Comparison of ENCODE assay signal across 37 mouse cellular contexts in genomic region chr6:116458728-116459127, GRCm38 (mm10). TPM values are rescaled to one million over a fixed set of nuclear protein-coding genes. Genes with fewer than 3 reads are reported as not detected.
A peak's percentile ranks its signal among the peaks of the same experiment; 100 is the strongest.
DNase-seq lines count a peak whose midpoint lies in the region; ATAC-seq and TF ChIP-seq lines count a peak whose summit lies in the region.
"Had no signal": no experiment of that assay in that cellular context is flagged by ENCODE, and none has a peak within 500 bp of the region (broad histone marks: within the 10 kb centered on the region; RNA-seq: fewer than 3 reads in every experiment).

No protein-coding gene starts in this region.

- no peak for DNase-seq in liver, postnatal 0 days
- DNase-seq in G1E (ENCODE audit: low spot score): no peak
- no peak for DNase-seq in layer of hippocampus, postnatal 36 days
- DNase-seq in heart, postnatal 14 days: no peak
- DNase-seq: adrenal gland, postnatal 10 days; cerebellum, adult 2 months; cerebellum, postnatal 25 days; gastrocnemius, postnatal 25 days; heart, adult 2 months; kidney, adult 8-10 months; kidney, postnatal 10 days; layer of hippocampus, adult 9-11 months; left cerebral cortex, postnatal 4 days; thymus, postnatal 4 days had no signal

- TF ChIP-seq EP300 in liver, postnatal 0 days (IDR thresholded peaks at IDR 0.05; ENCODE audit: low read depth): no peak

- H3K9ac ChIP-seq in liver, postnatal 0 days (replicated peaks): no peak overlapping the region
- no peak overlapping the region for H3K9ac ChIP-seq in liver, embryonic 12.5 days
- no peak overlapping the region for H3K9ac ChIP-seq in kidney, embryonic 16.5 days (replicated peaks; ENCODE audit: low read length)
- H3K9ac ChIP-seq: forebrain, embryonic 13.5 days; heart, embryonic 12.5 days; liver, embryonic 15.5 days; midbrain, embryonic 13.5 days; neural tube, embryonic 13.5 days had no signal

- TF ChIP-seq CTCF in liver, postnatal 0 days (IDR thresholded peaks at IDR 0.05; ENCODE audit: low read depth): no peak
- TF ChIP-seq CTCF in G1E (IDR thresholded peaks at IDR 0.05; ENCODE audit: low read depth, low read length): no peak

- WGBS in liver, postnatal 0 days (ENCODE audit: insufficient replicate concordance): 36% methylated on average over 4 of the region's 4 CpGs
- 23% methylated on average over 4 of the region's 4 CpGs for WGBS in liver, embryonic 12.5 days (ENCODE audit: insufficient replicate concordance)
- 84% methylated on average over 4 of the region's 4 CpGs for WGBS in kidney, embryonic 16.5 days

- H3K4me2 ChIP-seq in liver, postnatal 0 days (ENCODE audit: low read depth, low read length): peak overlapping the region; percentile 30; the same call in 1 of the 2 replicates
- H3K4me2 ChIP-seq in liver, embryonic 12.5 days: no peak overlapping the region
- no peak overlapping the region for H3K4me2 ChIP-seq in kidney, embryonic 16.5 days (replicated peaks; ENCODE audit: low read depth, low read length)
- H3K4me2 ChIP-seq: forebrain, embryonic 13.5 days; heart, embryonic 12.5 days; midbrain, embryonic 13.5 days; neural tube, embryonic 13.5 days had no signal

- ATAC-seq in liver, postnatal 0 days: no peak
- ATAC-seq in liver, embryonic 12.5 days: no peak
- ATAC-seq in G1E (ENCODE audit: extremely low read depth, insufficient number of reproducible peaks, low FRiP score, poor library complexity, severe bottlenecking): peak; percentile 9
- ATAC-seq in common myeloid progenitor, adult 5-6 weeks (replicated peaks; ENCODE audit: low read depth, poor library complexity, severe bottlenecking): peak; percentile 24
- no peak for ATAC-seq in kidney, embryonic 16.5 days (ENCODE audit: low FRiP score, low TSS enrichment)
- ATAC-seq: CD4-positive, CD25-positive, alpha-beta regulatory T cell, adult 4 months; forebrain, embryonic 13.5 days; hindbrain, postnatal 0 days; intestine, embryonic 16.5 days; midbrain, embryonic 13.5 days; Patski had no signal

- intact Hi-C loops in heart, postnatal 14 days (cut with DNase I): no loop called here

- peak overlapping the region; percentile 53 for H3K27ac ChIP-seq in liver, postnatal 0 days (ENCODE audit: low read depth)
- H3K27ac ChIP-seq in liver, embryonic 12.5 days: no peak overlapping the region
- H3K27ac ChIP-seq in kidney, embryonic 16.5 days (ENCODE audit: low read length): no peak overlapping the region
- H3K27ac ChIP-seq: forebrain, embryonic 13.5 days; heart, adult 2 months; hindbrain, postnatal 0 days; midbrain, embryonic 13.5 days; neural tube, embryonic 13.5 days had no signal

- H3K4me3 ChIP-seq in liver, postnatal 0 days (ENCODE audit: low read depth, low read length): no peak overlapping the region
- no peak overlapping the region for H3K4me3 ChIP-seq in liver, embryonic 12.5 days
- H3K4me3 ChIP-seq in G1E (ENCODE audit: low read depth, low read length): no peak overlapping the region; the same call in 1 of the 2 replicates
- peak overlapping the region; percentile 97 for H3K4me3 ChIP-seq in megakaryocyte, embryonic 14.5 days (replicated peaks)
- no peak overlapping the region for H3K4me3 ChIP-seq in kidney, embryonic 16.5 days (ENCODE audit: low read length)
- H3K4me3 ChIP-seq: forebrain, embryonic 13.5 days; heart, adult 2 months; heart, embryonic 12.5 days; liver, embryonic 15.5 days; midbrain, embryonic 13.5 days; neural tube, embryonic 13.5 days had no signal

- no peaks in the 10 kb centered on the region for H3K36me3 ChIP-seq in liver, postnatal 0 days (replicated peaks; ENCODE audit: insufficient read depth, low read length)
- no peaks in the 10 kb centered on the region for H3K36me3 ChIP-seq in liver, embryonic 12.5 days
- H3K36me3 ChIP-seq in G1E (replicated peaks): peaks cover 7% of the 10 kb centered on the region
- peaks cover 11% of the 10 kb centered on the region for H3K36me3 ChIP-seq in megakaryocyte, embryonic 14.5 days (replicated peaks; ENCODE audit: low read length)
- H3K36me3 ChIP-seq in kidney, embryonic 16.5 days (ENCODE audit: insufficient read depth, low read length): no peaks in the 10 kb centered on the region
- H3K36me3 ChIP-seq: heart, embryonic 12.5 days; liver, embryonic 15.5 days; midbrain, embryonic 13.5 days; neural tube, embryonic 13.5 days had no signal

- peaks cover 6% of the 10 kb centered on the region; the same call in 1 of the 2 replicates for H3K4me1 ChIP-seq in liver, postnatal 0 days (ENCODE audit: insufficient read depth)
- H3K4me1 ChIP-seq in liver, embryonic 12.5 days: peaks cover 51% of the 10 kb centered on the region
- H3K4me1 ChIP-seq in G1E (ENCODE audit: insufficient read depth, low read depth, low read length): peaks cover 55% of the 10 kb centered on the region
- peaks cover 99% of the 10 kb centered on the region for H3K4me1 ChIP-seq in megakaryocyte, embryonic 14.5 days
- no peaks in the 10 kb centered on the region for H3K4me1 ChIP-seq in kidney, embryonic 16.5 days (ENCODE audit: insufficient read depth, low read length)

- H3K9me3 ChIP-seq in liver, postnatal 0 days (ENCODE audit: low read length): no peaks in the 10 kb centered on the region
- H3K9me3 ChIP-seq in liver, embryonic 12.5 days (replicated peaks): no peaks in the 10 kb centered on the region
- H3K9me3 ChIP-seq in G1E (replicated peaks): no peaks in the 10 kb centered on the region
- H3K9me3 ChIP-seq in megakaryocyte, embryonic 14.5 days: no peaks in the 10 kb centered on the region
- no peaks in the 10 kb centered on the region for H3K9me3 ChIP-seq in kidney, embryonic 16.5 days (ENCODE audit: low read length)
- H3K9me3 ChIP-seq: forebrain, embryonic 13.5 days; heart, embryonic 12.5 days; liver, embryonic 15.5 days; midbrain, embryonic 13.5 days; neural tube, embryonic 13.5 days had no signal

- peaks cover 20% of the 10 kb centered on the region for H3K27me3 ChIP-seq in liver, postnatal 0 days (ENCODE audit: insufficient read depth, low read length)
- peaks cover 23% of the 10 kb centered on the region for H3K27me3 ChIP-seq in liver, embryonic 12.5 days (replicated peaks)
- peaks cover 4% of the 10 kb centered on the region; the same call in 1 of the 2 replicates for H3K27me3 ChIP-seq in G1E (ENCODE audit: insufficient read depth, low read length)
- H3K27me3 ChIP-seq in megakaryocyte, embryonic 14.5 days (replicated peaks): no peaks in the 10 kb centered on the region
- H3K27me3 ChIP-seq in kidney, embryonic 16.5 days (ENCODE audit: insufficient read depth, low read length): peaks cover 39% of the 10 kb centered on the region

RNA-seq across cellular contexts. Expression of gene Alox5, which starts 2.2 kb away (rescaled TPM):
- polyA plus RNA-seq in liver, postnatal 0 days (2015; fragmentation: Nextera tagmentation; extraction: Ambion mirVana): 5.0 and 6.6 TPM in 2 replicates
- 3.9 and 4.0 TPM in 2 replicates for polyA plus RNA-seq in liver, embryonic 12.5 days (2016; fragmentation: Nextera tagmentation; extraction: Ambion mirVana)
- total RNA-seq in G1E (2014; fragmentation: Nextera tagmentation): 73.4 and 102 TPM in 2 replicates
- total RNA-seq in G1E (2017): 87.0 and 92.5 TPM in 2 replicates
- polyA plus RNA-seq in G1E (2012): 22.3 and 24.0 TPM in 2 replicates
- 6.3 TPM in 2 replicates for total RNA-seq in common myeloid progenitor, adult 5-6 weeks (2017)
- polyA plus RNA-seq in megakaryocyte, embryonic 14.5 days (2012; ENCODE audit: insufficient read depth, low replicate concordance): 43.4 and 50.4 TPM in 2 replicates
- 0.63 and 0.89 TPM in 2 replicates for polyA plus RNA-seq in kidney, embryonic 16.5 days (2015; fragmentation: Nextera tagmentation; extraction: Ambion mirVana)
- total RNA-seq in layer of hippocampus, postnatal 36 days (2021): 1 to 10 TPM; 1.4 to 1.7 TPM
- total RNA-seq in heart, postnatal 14 days (2021): 1 to 10 TPM; 5.6 to 7.2 TPM
- polyA plus RNA-seq: CD4-positive, CD25-positive, alpha-beta regulatory T cell, adult 4 months; Patski had no signal

RNA-seq across cellular contexts. Expression of gene Olfr211, which starts 30.2 kb away (rescaled TPM):
- not detected in 2 replicates for polyA plus RNA-seq in liver, postnatal 0 days (2015; fragmentation: Nextera tagmentation; extraction: Ambion mirVana)
- not detected in 2 replicates for polyA plus RNA-seq in liver, embryonic 12.5 days (2016; fragmentation: Nextera tagmentation; extraction: Ambion mirVana)
- total RNA-seq in G1E (2014; fragmentation: Nextera tagmentation): not detected in 2 replicates
- 0.06 and 0.22 TPM in 2 replicates for total RNA-seq in G1E (2017)
- not detected in 2 replicates for polyA plus RNA-seq in G1E (2012)
- total RNA-seq in common myeloid progenitor, adult 5-6 weeks (2017): not detected in 2 replicates
- 0.44 TPM in 1 of 2 replicates, not detected in the other for polyA plus RNA-seq in megakaryocyte, embryonic 14.5 days (2012; ENCODE audit: insufficient read depth, low replicate concordance)
- polyA plus RNA-seq in kidney, embryonic 16.5 days (2015; fragmentation: Nextera tagmentation; extraction: Ambion mirVana): not detected in 2 replicates
- total RNA-seq in layer of hippocampus, postnatal 36 days (2021): not detected
- total RNA-seq in heart, postnatal 14 days (2021): not detected
- total RNA-seq: adrenal gland, postnatal 10 days; gastrocnemius, adult 18-20 months; gastrocnemius, postnatal 25 days; heart, adult 2 months; hindbrain, postnatal 0 days; left cerebral cortex, adult 18-20 months; left cerebral cortex, postnatal 4 days; megakaryocyte-erythroid progenitor cell, adult 5-6 weeks had no signal
- polyA plus RNA-seq: brain, embryonic 14.5 days; CD4-positive, CD25-positive, alpha-beta regulatory T cell, adult 4 months; cerebellum, adult 2 months; embryonic facial prominence, embryonic 11.5 days; forebrain, embryonic 13.5 days; heart, adult 2 months; heart, embryonic 12.5 days; heart, postnatal 0 days; hindbrain, embryonic 11.5 days; hindbrain, postnatal 0 days; intestine, embryonic 16.5 days; limb, embryonic 14.5 days; liver, embryonic 15.5 days; lung, embryonic 16.5 days; midbrain, embryonic 13.5 days; neural tube, embryonic 13.5 days; Patski; thymus, postnatal 0 days had no signal

RNA-seq across cellular contexts. Expression of gene Olfr212, which starts 47.6 kb away (rescaled TPM):
- not detected in 2 replicates for polyA plus RNA-seq in liver, postnatal 0 days (2015; fragmentation: Nextera tagmentation; extraction: Ambion mirVana)
- not detected in 2 replicates for polyA plus RNA-seq in liver, embryonic 12.5 days (2016; fragmentation: Nextera tagmentation; extraction: Ambion mirVana)
- total RNA-seq in G1E (2014; fragmentation: Nextera tagmentation) (0.24 TPM in 1 of 2 replicates, not detected in the other), G1E (2017) (0.06 and 0.27 TPM in 2 replicates)
- polyA plus RNA-seq in G1E (2012): not detected in 2 replicates
- not detected in 2 replicates for total RNA-seq in common myeloid progenitor, adult 5-6 weeks (2017)
- not detected in 2 replicates for polyA plus RNA-seq in megakaryocyte, embryonic 14.5 days (2012; ENCODE audit: insufficient read depth, low replicate concordance)
- not detected in 2 replicates for polyA plus RNA-seq in kidney, embryonic 16.5 days (2015; fragmentation: Nextera tagmentation; extraction: Ambion mirVana)
- not detected for total RNA-seq in layer of hippocampus, postnatal 36 days (2021)
- total RNA-seq in heart, postnatal 14 days (2021): not detected
- total RNA-seq: adrenal gland, postnatal 10 days; gastrocnemius, postnatal 25 days; heart, adult 2 months; hindbrain, postnatal 0 days; left cerebral cortex, adult 18-20 months; megakaryocyte-erythroid progenitor cell, adult 5-6 weeks had no signal
- polyA plus RNA-seq: CD4-positive, CD25-positive, alpha-beta regulatory T cell, adult 4 months; forebrain, embryonic 13.5 days; heart, adult 2 months; heart, embryonic 12.5 days; heart, postnatal 0 days; hindbrain, embryonic 11.5 days; hindbrain, postnatal 0 days; intestine, embryonic 16.5 days; liver, embryonic 15.5 days; lung, embryonic 16.5 days; midbrain, embryonic 13.5 days; thymus, postnatal 0 days had no signal

Comparison
In these comparisons a context has a peak if more than half of its experiments do, and no peak if none do; other contexts are left out.
1. ATAC-seq: peak in G1E (single experiment) and common myeloid progenitor, adult 5-6 weeks (single experiment); none in liver, postnatal 0 days (single experiment), liver, embryonic 12.5 days (single experiment) and kidney, embryonic 16.5 days (single experiment).